Mouse (Mus musculus) MEL (cell line): ENCODE data around the gene Map4k1.

Experiments used
- CTCF ChIP-seq, 3 experiments: IDR thresholded peaks in 2 of 3; conservative IDR thresholded peaks in 1 of 3; 2 replicates each; pipeline ENCODE4 v1.5.1; 2011 to 2012; ENCODE audit warnings: low read length in 3 of 3, low read depth in 2 of 3, mild to moderate bottlenecking in 2 of 3, improper control_type of control experiment in 1 of 3, inconsistent platforms in 1 of 3, mixed read lengths in 1 of 3, moderate library complexity in 1 of 3; ENCODE audit not compliant: control insufficient read depth in 1 of 3, insufficient read depth in 1 of 3, poor library complexity in 1 of 3, severe bottlenecking in 1 of 3
- GATA1 ChIP-seq: IDR thresholded peaks from 2 replicates; pipeline ENCODE4 v1.6.1; 2011; ENCODE audit warnings: low read depth, low read length, improper control_type of control experiment

- no peak for TF ChIP-seq CTCF (IDR thresholded peaks at IDR 0.05 in 2 of 3, conservative IDR thresholded peaks at IDR 0.05 in 1 of 3; ENCODE audit: control insufficient read depth in 1 of 3, insufficient read depth in 1 of 3, low read depth in 2 of 3, low read length in 3 of 3, poor library complexity in 1 of 3, severe bottlenecking in 1 of 3)
- TF ChIP-seq GATA1, result no peak
Observed at GRCm38 (mm10) chr7:29031641-29032040, 49.8 kb downstream of the Map4k1 start.
